Mouse (Mus musculus) embryo, embryonic 10.5 days (tissue): ENCODE data around the gene Nr1i3.
A peak's percentile ranks its signal among the peaks of the same experiment; 100 is the strongest.
"Not testable (repeated sequence)": the region's sequence is repeated elsewhere in the genome, so short reads cannot be mapped to it uniquely, and the experiment has no call there.

Source experiments
- DNase-seq: peaks from one replicate; pipeline ENCODE4 v3.0.0-alpha.2; 2015; ENCODE audit warnings: low spot score

The Nr1i3 gene

DNA sequence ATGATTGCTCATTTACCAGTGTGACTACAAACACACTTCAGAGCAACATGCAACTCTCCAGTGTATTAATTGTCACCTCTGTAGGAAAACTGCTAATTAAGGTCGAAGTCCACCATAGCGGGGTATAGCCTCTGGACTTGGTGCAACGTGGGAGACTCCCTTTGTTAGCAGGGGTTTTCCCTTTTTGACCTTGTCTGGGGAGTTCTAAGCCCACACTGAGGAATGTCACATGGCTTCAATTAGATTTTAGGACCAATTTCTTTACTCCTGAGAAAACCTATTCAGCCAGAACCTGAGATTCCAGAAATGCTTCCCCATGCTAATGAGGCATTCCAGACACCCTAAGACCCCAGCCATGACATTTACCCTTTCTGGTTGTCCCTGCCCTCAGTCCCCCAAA, 16.4 kb downstream of the Nr1i3 start:
- DNase-seq = peak; percentile 46

DNA sequence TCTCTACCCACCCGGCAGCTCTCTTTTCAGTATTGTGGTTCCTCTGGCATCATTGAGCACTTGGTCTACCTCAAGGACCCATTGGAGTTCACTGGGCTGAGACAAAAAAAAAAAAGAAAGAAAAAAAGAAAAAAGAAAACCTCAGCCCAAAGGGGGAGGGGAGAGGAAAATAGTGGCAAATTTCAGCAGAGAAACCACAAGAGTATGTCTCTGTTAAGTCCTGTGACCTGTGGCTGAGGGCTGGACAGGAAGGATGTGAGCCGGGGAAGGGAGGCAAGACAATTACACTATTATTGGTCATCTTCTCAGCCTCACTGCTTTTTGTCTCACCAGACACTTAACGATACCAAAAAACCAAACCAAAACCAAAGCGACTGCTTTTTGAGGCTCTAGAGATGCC, 18.1 kb downstream of the Nr1i3 start:
- no peak for DNase-seq

DNA sequence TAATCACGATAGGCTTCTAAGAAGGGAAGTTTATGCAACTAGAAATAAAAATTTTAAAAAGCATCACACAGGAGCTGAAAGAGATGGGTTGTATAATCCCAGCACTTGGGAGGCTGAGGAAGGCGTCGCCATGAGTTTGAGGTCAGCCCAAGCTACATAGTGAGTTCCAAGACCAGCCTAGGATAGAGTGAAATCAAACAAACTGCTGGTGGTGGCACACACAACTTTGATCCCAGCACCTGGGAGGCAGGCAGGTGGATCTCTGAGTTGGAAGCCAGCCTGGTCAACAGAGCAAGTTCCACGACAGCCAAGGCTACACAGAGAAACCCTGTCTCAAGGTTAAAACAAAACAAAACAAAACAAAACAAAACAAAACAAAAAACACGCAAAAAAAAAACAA, 18.6 kb downstream of the Nr1i3 start:
- no peak for DNase-seq

DNA sequence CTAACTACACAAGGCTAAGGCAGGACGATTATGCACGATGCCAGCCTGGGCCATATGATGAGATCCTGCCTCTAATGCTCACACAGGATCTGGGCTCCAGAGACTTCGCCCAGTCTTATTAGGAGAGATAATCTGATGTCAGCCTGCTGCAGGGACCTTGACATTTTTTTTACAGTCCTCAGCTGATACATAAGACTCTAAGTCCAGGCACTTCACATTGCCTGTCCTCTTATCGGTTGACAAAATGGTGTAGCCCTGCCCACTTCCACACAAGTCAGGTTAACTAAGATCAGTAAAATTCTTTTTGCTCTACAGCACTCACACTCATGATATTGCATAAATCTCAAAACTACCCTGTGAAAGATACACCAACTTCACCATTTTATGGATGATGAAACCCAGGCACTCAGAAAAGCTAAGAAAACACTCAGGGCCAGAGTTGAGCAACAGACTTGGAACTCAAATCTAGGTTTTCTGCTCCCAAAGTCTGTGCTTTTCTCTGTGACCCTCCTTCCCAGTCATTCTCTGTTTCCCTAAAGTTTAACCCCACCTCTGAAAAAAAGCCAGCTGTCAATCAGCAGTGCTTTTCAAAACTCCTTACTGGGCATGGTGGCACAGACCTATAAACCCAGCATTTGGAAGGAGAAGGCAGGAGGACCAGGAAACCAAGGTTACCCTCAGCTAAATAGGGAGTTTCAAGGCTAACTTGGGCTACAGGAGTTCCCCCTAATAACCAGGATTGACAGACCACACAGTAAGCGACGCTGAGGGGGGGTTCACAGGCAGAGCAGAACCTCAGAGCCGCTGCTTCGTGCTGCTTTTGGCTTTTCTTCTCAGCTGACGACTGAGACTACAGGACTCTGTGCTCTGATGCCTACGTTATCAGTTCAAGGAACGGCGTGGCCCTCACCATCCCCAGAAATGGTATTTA, 19.3 kb downstream of the Nr1i3 start:
- DNase-seq = no peak

DNA sequence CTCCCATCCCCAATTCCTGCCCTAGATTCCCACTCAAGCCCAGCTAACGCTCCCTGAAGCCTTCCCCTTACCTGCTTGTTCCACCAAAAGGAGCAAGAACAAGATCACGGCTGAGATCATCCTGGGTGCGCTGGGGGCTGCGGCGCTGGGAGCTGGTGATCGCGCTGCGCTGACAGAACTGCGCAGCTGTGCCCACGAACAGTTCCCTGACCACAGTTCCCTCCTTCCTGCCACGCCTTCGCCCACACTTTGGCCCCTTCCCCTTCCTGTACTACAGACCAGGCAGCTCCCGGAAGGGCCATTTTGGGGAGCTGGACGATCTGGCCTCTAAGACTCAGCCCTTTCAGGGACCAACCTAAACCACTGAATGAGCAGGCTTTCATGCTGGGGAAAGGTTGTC, 20.4 kb downstream of the Nr1i3 start, which contains the start of gene Fcer1g:
Gene Fcer1g (minus strand): TSS at position 240 of the 400 bp plus-strand sequence.
- no peak for DNase-seq

DNA sequence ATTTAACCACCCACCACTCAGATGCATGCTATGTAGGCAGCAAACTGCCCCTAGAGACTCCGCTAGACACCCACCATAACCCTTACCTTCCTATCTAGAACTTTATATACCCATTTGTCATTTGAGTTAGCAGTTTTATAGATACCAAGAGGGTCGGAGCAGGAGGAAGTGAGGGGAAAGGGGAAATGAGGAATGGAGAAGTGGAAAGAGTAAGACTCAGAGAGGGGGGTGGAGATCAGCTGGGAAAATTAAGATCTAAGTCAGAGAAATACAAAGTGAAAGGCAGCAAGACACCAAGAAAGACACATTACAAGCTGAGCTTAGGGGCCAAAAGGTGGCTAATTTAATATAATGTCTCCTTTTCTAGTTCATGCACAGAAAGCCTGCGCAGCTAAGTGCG, 20.8 kb downstream of the Nr1i3 start:
- no peak for DNase-seq

DNA sequence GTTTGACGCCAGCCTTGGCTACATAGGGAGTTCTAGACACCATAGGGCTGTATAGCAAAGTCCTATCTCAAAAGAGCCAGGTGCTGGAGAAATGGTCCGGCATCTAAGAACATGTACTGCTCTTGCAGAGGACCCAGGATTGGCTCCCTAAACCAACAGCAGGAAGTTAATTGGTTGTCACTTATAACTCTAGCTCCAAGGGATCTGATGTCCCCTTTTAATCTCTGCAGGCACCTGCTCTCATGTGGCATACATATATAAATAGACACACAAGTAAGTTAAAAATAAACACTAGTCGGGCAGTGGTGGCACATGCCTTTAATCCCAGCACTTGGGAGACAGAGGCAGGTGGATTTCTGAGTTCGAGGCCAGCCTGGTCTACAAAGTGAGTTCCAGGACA, 22.0 kb downstream of the Nr1i3 start:
- DNase-seq = no peak

DNA sequence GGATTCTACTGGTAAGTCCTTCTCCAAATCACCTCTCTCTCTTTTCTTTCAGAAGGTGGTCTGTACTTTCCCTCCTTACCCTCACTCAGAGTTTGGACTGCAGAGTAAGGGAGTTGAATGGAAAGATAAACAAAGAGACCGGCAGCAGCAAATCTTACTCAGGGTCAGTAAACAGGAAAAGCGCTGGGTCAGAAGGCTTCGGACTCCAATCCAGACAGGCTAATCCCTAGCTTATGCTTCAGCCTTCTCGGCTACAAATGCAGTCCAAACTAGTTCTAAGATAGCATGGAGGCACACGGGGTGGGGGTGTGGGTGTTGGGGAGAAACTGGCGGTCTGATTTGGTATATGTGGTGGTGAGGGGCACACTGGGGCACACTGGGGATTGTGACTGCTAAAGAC, 23.7 kb downstream of the Nr1i3 start:
- DNase-seq = no peak

DNA sequence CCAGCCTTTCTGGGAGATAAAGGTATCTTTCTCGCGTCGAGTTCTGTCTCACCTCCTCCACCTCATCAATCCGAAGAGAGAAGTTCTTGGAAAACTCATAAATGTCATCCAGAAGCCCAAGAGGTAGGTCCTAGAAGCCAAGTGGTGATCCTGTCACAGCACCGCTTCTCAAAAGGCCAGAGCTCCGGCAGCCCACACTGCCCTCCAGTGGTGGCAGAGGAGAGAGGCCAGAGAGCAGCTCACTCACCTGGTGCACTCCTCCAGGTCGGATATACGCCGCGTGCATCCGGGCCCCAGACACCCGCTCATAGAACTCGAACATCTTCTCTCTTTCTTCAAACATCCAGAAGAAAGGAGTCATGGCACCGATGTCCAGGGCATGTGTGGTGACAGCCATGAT, 24.7 kb downstream of the Nr1i3 start:
- DNase-seq = peak; percentile 76

DNA sequence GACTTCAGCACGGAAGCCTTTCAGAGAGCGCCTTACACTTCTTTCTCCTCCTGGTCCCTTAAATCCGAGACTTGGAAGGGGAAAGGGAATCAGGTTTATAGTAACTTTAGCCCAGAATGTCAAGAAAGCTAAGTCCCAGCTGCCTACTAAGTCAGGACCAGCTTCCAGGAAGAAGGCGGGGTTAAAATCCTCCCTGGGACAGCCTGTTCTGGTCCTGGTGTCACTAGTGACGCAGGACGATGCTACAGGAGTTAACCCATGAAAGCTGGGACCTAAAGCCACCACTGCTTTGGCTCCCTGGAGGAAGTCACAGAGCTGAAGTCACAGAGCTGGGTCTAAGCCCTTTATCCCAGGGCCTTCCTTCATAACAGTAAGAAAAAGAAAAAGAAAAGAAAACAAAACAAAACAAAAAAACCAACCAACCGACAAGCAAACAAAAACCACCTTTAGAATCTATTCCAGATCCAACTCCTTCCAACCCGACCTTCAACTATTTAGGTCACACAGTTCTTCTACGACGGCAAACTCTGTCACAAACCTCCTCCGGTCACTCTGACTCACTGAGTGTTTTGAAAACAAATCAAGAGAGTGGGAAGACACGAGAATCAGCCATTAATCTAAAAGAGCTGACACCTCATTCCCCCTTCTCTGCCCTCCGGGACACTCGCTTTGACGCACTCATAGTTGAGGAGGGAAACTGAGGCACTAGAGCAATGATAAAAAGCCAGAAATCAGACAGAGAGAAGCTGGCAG, 26.4 kb downstream of the Nr1i3 start:
- DNase-seq = no peak

DNA sequence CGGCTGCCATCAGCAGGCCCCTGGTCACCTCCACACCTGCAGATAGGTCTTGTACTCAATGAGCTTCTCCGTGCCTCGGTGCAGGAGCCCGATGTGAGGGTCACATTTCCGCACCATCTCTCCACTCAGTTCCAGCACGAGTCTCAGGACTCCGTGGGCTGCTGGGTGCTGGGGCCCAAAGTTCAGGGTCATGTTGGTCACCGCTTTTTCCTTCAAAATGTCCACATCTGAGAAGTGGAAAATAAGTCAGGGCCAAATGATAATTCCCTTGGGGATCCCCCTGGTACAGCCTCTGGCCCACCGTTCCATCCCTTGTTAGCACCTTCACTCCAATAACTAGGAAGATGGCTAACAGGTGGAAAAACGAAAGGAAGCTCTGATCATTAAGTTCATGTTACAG, 27.1 kb downstream of the Nr1i3 start:
- no peak for DNase-seq

DNA sequence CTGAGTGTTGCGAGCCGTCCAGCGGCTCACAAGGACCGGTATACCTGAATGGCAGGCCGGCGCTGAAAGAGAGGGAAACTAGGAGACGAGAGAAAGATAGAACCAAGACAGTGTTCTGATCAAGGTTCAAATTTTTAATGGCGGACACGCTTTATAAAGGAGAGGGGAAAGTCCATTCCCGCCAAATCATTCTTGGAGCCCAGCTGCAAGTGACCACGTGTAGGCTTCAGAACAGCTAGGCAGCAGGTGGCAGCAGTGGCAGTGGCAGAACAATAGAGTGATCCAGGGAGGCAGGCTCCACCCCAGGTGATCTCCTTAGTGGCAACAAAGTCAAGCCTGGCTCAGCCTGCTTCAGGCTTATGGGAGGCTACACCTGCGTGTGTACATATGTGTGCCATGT, 28.2 kb downstream of the Nr1i3 start:
- not testable (repeated sequence) for DNase-seq

DNA sequence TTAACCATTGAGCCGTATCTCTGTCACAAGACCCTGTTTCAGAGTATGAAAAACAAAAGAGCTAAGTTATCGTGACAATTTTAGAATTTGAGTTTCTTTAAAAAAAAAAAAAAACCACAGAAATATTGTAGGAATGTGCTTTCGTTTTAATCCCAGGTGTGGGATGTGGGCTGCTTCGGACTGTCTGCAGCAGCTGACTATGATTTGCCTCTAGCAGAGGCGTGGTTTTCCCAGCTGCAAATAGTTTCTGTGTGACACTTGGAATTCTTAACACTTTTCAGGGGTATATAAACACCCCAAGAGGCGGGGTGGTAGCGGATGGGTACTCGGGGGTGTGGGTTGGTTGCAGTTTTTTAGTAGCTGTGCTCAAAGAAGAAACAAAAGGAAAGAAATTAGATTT, 31.6 kb downstream of the Nr1i3 start:
- DNase-seq = no peak

DNA sequence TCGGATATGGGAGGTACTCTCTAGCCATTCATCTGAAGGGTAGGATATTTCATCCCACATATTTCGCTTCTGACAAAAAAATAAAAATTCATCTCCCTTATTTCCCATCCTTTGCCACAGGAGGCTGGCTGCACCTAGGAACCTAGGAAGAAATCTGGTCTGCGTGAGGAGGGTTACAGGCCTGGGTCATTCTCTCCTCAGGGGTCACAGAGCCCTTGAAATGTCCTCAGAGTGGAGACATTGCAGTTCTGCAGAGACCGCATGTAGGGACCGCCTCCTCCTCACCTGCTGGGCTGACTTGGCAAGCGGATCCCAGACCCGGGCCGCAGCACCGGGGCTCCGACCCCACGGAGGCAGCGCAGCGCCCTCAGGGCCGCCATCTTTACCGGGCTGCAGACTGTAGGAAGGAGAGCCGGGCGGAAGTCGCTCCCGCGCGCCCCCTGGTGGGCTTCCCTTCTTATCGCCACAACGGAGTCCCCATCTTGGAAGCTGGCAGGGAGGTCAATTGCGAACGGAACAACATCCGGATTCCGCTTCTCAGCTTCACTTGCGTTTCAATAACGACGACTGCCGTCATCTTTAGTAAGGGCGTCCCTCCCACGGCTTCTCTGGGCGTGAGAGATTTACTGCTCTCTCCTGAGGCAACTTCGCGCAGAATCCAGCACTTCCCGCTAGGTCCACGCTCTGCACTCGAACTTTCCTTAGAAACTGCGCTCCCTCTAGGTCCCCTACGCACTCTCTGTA, 33.1 kb downstream of the Nr1i3 start:
- DNase-seq = peak; percentile 99

DNA sequence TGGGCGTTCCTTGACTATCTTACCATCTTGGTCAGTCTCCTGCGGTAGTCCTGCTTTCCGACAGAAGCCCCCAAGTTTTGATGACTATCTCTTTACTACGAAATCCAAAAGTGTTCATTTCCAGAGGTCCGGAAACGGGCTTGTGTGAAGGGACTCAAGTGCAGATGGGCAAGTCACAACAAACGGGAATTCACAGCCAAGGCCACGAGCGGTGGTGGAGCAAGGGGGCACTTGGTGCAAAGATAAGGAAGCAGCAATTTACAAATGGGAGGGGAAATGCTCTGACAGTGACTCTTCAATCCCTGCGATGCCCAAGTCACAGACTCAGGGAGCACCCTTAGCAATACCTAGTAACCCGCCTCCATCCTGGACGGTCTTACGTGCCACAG, 33.7 kb downstream of the Nr1i3 start:
- no peak for DNase-seq

DNA sequence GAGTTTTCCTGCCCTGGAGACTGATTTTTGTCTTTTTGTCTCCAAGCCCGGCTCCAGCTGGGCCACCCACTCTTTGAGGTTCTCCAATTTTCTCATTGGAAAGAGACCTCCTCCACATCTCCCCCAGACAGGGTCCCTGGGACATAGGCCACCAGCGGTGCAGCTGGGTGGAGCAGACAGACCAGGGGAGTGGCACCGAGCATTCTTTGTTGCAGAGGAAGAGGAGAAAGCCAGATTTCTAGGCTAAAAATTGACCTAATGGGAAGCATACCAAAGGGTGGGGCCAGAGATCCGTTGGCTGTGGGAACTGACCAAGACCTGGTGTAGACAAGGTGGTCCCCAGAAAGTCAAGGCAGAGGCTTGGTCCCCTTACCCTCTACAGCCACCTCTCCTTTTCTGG, 34.1 kb downstream of the Nr1i3 start:
- no peak for DNase-seq

DNA sequence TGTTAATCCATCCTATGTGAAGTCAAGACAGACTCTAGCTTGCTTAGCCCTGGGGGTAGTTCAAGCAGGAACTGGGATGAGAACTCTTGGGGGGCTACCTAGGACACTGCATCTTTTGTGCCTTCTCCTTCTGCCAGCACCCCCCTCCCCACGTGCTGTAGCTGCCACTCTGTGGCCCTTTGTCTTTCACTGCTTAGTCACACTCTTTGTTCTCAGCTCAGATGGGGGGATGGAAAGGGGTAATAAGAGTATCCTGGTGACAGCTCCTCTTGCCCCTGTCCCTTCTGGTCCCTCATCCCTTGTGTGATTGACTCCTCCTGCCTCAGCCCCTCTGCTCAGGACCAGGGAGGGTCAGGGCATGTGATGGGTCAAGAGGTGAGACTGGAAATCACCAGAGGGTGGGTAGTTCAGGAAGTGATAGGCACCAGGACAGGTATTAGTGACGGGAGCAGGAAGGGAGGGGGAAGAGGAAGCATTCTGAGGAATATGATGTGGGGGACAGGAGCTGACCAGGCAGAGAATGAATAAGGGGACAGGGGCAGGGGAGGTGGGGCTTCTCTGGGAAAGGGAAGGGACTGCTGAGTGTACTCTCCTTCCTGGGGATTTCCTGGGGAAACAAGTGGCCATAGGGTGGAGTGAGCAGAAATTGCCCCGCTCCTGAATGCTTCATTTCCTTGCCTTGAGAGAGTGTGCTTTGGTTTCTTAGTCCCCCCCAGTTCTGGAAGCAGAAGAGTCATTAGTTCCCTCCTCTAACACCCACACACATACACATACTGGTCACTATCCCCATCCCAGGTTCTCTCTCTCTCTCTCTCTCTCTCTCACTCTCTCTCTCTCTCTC, 34.8 kb downstream of the Nr1i3 start:
- DNase-seq = peak; percentile 47

DNA sequence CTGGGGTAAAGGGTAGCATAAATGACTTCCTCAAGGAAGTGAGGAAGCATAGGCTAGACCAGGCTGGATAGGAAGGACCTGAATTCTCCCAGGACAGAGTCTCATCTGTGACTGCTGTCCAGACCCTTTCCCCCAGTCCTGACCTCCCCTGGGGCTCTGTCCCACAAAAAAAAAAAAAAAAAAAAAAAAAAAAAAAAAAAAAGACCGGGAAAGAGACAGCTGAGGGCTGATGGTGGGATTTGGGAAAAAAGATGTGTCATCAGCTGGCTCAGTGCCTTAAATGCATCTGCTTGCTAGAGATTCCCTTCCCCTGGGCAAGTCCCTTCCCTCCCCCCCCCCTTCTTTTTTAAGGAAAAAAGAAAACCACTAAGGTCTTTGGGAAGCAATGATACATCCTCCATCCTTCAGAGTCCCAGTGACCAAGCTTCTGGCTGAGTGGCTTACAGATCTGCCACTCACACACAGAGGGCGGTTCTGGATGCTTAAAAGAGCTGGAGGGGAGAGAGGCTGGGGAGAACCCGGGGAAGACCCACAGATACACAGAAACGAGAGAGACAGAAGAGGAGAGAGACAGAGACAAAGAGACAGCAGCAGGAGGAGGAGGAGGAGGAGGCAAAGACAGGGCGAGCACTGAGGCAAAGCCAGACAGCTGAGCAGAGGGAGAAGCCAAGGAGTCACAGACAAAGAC, 36.3 kb downstream of the Nr1i3 start, which contains the start of gene Adamts4:
Gene Adamts4 (plus strand): TSS at position 509 of the 688 bp plus-strand sequence.
- DNase-seq = peak; percentile 79

DNA sequence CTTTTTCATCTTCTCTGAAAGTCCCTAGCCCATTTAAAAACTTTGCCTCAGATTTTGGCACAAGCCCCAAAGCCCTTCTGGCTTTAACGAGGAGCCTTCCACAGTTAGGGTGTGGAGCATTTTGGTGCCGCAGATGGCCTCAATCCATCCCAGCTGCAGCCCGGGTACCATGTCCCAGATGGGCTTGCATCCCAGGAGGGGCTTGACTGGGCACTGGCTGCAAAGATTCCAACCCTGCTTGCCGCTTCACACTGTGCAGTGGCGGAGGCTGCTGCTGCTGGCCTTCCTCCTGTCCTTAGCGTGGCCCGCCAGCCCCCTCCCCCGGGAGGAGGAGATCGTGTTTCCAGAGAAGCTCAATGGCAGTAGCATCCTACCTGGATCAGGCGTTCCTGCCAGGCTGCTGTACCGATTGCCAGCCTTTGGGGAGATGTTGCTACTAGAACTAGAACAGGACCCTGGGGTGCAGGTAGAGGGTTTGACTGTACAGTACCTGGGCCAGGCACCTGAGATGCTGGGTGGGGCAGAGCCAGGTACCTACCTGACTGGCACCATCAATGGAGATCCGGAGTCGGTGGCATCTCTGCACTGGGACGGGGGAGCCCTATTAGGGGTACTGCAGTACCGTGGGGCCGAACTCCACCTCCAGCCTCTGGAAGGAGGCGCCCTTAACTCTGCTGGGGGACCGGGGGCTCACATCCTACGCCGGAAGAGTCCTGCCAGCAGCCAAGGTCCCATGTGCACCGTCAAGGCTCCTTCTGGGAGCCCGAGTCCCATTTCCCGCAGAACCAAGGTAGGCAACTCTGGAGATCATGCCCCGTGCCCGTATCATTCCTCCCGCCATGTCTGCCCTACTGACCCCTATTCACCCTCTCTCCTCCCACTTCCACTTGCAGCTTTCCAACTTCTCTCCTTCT, 37.2 kb downstream of the Nr1i3 start, which contains the start of gene Ndufs2:
Gene Ndufs2 (minus strand): TSS at position 709 of the 914 bp plus-strand sequence.
- DNase-seq = peak; percentile 55
